Mouse (Mus musculus): ENCODE measurements around the gene Bckdhb. TPM values are rescaled to one million over a fixed set of nuclear protein-coding genes. Genes with fewer than 3 reads are reported as not detected.

Gene Bckdhb
- 25.9 and 30.7 TPM in 2 replicates for polyA plus RNA-seq (2015; fragmentation: Nextera tagmentation; extraction: Ambion mirVana)

GRCm38 (mm10) chr9:83924878-83925687, at the start of gene Bckdhb:
Gene Bckdhb, plus strand, starts transcription at chr9:83925145.
- no peak within 1 kb of the TSS for H3K27ac ChIP-seq (ENCODE audit: low read length)
- H3K4me1 ChIP-seq (ENCODE audit: control insufficient read depth, insufficient read depth, low read length) = peaks cover 5% of the 10 kb centered on the region; the same call in 1 of the 2 replicates
- no peaks in the 10 kb centered on the region for H3K9me3 ChIP-seq (ENCODE audit: control insufficient read depth, low read length)
- H3K4me2 ChIP-seq (ENCODE audit: low read depth, low read length) = peak within 1 kb of the TSS; percentile 68
- peak within 1 kb of the TSS; percentile 69 for H3K9ac ChIP-seq (ENCODE audit: low read depth, low read length)
- no peaks in the 10 kb centered on the region for H3K36me3 ChIP-seq (ENCODE audit: control insufficient read depth, insufficient read depth, low read length)
- H3K27me3 ChIP-seq (replicated peaks; ENCODE audit: control insufficient read depth, insufficient read depth, low read length) = no peaks in the 10 kb centered on the region
- under 1% methylated on average over 46 of the region's 46 CpGs for WGBS
- ATAC-seq = peak; percentile 100
- peak within 1 kb of the TSS; percentile 74 for H3K4me3 ChIP-seq (ENCODE audit: low read length)

- Histone ChIP-seq H3K27ac (ENCODE audit: low read length) (no peak overlapping the region), H3K4me2 (ENCODE audit: low read depth, low read length) (no peak overlapping the region), H3K27me3 (replicated peaks; ENCODE audit: control insufficient read depth, insufficient read depth, low read length) (no peaks in the 10 kb centered on the region), H3K4me3 (ENCODE audit: low read length) (no peak overlapping the region), H3K36me3 (ENCODE audit: control insufficient read depth, insufficient read depth, low read length) (no peaks in the 10 kb centered on the region), H3K9me3 (ENCODE audit: control insufficient read depth, low read length) (no peaks in the 10 kb centered on the region), H3K4me1 (ENCODE audit: control insufficient read depth, insufficient read depth, low read length) (no peaks in the 10 kb centered on the region), H3K9ac (ENCODE audit: low read depth, low read length) (no peak overlapping the region)
- ATAC-seq = no peak
- WGBS = 82% methylated on average over 6 of the region's 6 CpGs
Observed at GRCm38 (mm10) chr9:83882191-83882590, 42.8 kb upstream of the Bckdhb start.

GRCm38 (mm10) chr9:83886149-83886548, 38.8 kb upstream of the Bckdhb start:
- no peak for ATAC-seq
- Histone ChIP-seq H3K9me3 (ENCODE audit: control insufficient read depth, low read length) (no peaks in the 10 kb centered on the region), H3K27me3 (replicated peaks; ENCODE audit: control insufficient read depth, insufficient read depth, low read length) (no peaks in the 10 kb centered on the region), H3K4me1 (ENCODE audit: control insufficient read depth, insufficient read depth, low read length) (no peaks in the 10 kb centered on the region), H3K36me3 (ENCODE audit: control insufficient read depth, insufficient read depth, low read length) (no peaks in the 10 kb centered on the region), H3K9ac (ENCODE audit: low read depth, low read length) (no peak overlapping the region), H3K27ac (ENCODE audit: low read length) (no peak overlapping the region), H3K4me2 (ENCODE audit: low read depth, low read length) (no peak overlapping the region), H3K4me3 (ENCODE audit: low read length) (no peak overlapping the region)

- Histone ChIP-seq H3K27ac (ENCODE audit: low read length) (no peak overlapping the region), H3K4me2 (ENCODE audit: low read depth, low read length) (no peak overlapping the region), H3K4me3 (ENCODE audit: low read length) (no peak overlapping the region), H3K27me3 (replicated peaks; ENCODE audit: control insufficient read depth, insufficient read depth, low read length) (no peaks in the 10 kb centered on the region), H3K4me1 (ENCODE audit: control insufficient read depth, insufficient read depth, low read length) (no peaks in the 10 kb centered on the region), H3K9me3 (ENCODE audit: control insufficient read depth, low read length) (no peaks in the 10 kb centered on the region), H3K36me3 (ENCODE audit: control insufficient read depth, insufficient read depth, low read length) (no peaks in the 10 kb centered on the region), H3K9ac (ENCODE audit: low read depth, low read length) (no peak overlapping the region)
- ATAC-seq = no peak
- 80% methylated on average over 5 of the region's 5 CpGs for WGBS
Observed at GRCm38 (mm10) chr9:83888214-83888613, 36.7 kb upstream of the Bckdhb start.

- no peak overlapping the region for H3K9ac ChIP-seq (ENCODE audit: low read depth, low read length)
- no peak overlapping the region for H3K4me2 ChIP-seq (ENCODE audit: low read depth, low read length)
- H3K9me3 ChIP-seq (ENCODE audit: control insufficient read depth, low read length) = no peaks in the 10 kb centered on the region
- H3K27me3 ChIP-seq (replicated peaks; ENCODE audit: control insufficient read depth, insufficient read depth, low read length) = no peaks in the 10 kb centered on the region
- no peaks in the 10 kb centered on the region for H3K4me1 ChIP-seq (ENCODE audit: control insufficient read depth, insufficient read depth, low read length)
- H3K36me3 ChIP-seq (ENCODE audit: control insufficient read depth, insufficient read depth, low read length) = no peaks in the 10 kb centered on the region
- H3K27ac ChIP-seq (ENCODE audit: low read length) = no peak overlapping the region
- WGBS = 74% methylated on average over 8 of the region's 8 CpGs
- H3K4me3 ChIP-seq (ENCODE audit: low read length) = no peak overlapping the region
- no peak for ATAC-seq
Observed at GRCm38 (mm10) chr9:83893073-83893472, 31.9 kb upstream of the Bckdhb start.

GRCm38 (mm10) chr9:83893767-83894330, 31.1 kb upstream of the Bckdhb start:
- Histone ChIP-seq H3K27me3 (replicated peaks; ENCODE audit: control insufficient read depth, insufficient read depth, low read length) (no peaks in the 10 kb centered on the region), H3K9me3 (ENCODE audit: control insufficient read depth, low read length) (no peaks in the 10 kb centered on the region), H3K4me1 (ENCODE audit: control insufficient read depth, insufficient read depth, low read length) (no peaks in the 10 kb centered on the region), H3K4me3 (ENCODE audit: low read length) (no peak overlapping the region), H3K4me2 (ENCODE audit: low read depth, low read length) (no peak overlapping the region), H3K27ac (ENCODE audit: low read length) (no peak overlapping the region), H3K9ac (ENCODE audit: low read depth, low read length) (no peak overlapping the region), H3K36me3 (ENCODE audit: control insufficient read depth, insufficient read depth, low read length) (no peaks in the 10 kb centered on the region)
- no peak for ATAC-seq
- WGBS = 84% methylated on average over 4 of the region's 4 CpGs

- Histone ChIP-seq H3K27me3 (replicated peaks; ENCODE audit: control insufficient read depth, insufficient read depth, low read length) (no peaks in the 10 kb centered on the region), H3K27ac (ENCODE audit: low read length) (no peak overlapping the region), H3K9ac (ENCODE audit: low read depth, low read length) (no peak overlapping the region), H3K4me3 (ENCODE audit: low read length) (no peak overlapping the region), H3K9me3 (ENCODE audit: control insufficient read depth, low read length) (no peaks in the 10 kb centered on the region), H3K4me2 (ENCODE audit: low read depth, low read length) (no peak overlapping the region), H3K36me3 (ENCODE audit: control insufficient read depth, insufficient read depth, low read length) (no peaks in the 10 kb centered on the region), H3K4me1 (ENCODE audit: control insufficient read depth, insufficient read depth, low read length) (no peaks in the 10 kb centered on the region)
- ATAC-seq = no peak
- 87% methylated on average over 2 of the region's 2 CpGs for WGBS
Observed at GRCm38 (mm10) chr9:83902086-83902485, 22.9 kb upstream of the Bckdhb start.

- Histone ChIP-seq H3K4me2 (ENCODE audit: low read depth, low read length) (no peak overlapping the region), H3K27ac (ENCODE audit: low read length) (no peak overlapping the region), H3K4me3 (ENCODE audit: low read length) (no peak overlapping the region), H3K36me3 (ENCODE audit: control insufficient read depth, insufficient read depth, low read length) (no peaks in the 10 kb centered on the region), H3K9ac (ENCODE audit: low read depth, low read length) (no peak overlapping the region), H3K4me1 (ENCODE audit: control insufficient read depth, insufficient read depth, low read length) (no peaks in the 10 kb centered on the region), H3K9me3 (ENCODE audit: control insufficient read depth, low read length) (no peaks in the 10 kb centered on the region), H3K27me3 (replicated peaks; ENCODE audit: control insufficient read depth, insufficient read depth, low read length) (no peaks in the 10 kb centered on the region)
- 66% methylated on average over 4 of the region's 4 CpGs for WGBS
- ATAC-seq = no peak
Observed at GRCm38 (mm10) chr9:83905820-83906219, 19.1 kb upstream of the Bckdhb start.

- Histone ChIP-seq H3K27ac (ENCODE audit: low read length) (no peak overlapping the region), H3K36me3 (ENCODE audit: control insufficient read depth, insufficient read depth, low read length) (no peaks in the 10 kb centered on the region), H3K4me1 (ENCODE audit: control insufficient read depth, insufficient read depth, low read length) (no peaks in the 10 kb centered on the region), H3K27me3 (replicated peaks; ENCODE audit: control insufficient read depth, insufficient read depth, low read length) (no peaks in the 10 kb centered on the region), H3K9ac (ENCODE audit: low read depth, low read length) (no peak overlapping the region), H3K4me2 (ENCODE audit: low read depth, low read length) (no peak overlapping the region), H3K4me3 (ENCODE audit: low read length) (no peak overlapping the region), H3K9me3 (ENCODE audit: control insufficient read depth, low read length) (no peaks in the 10 kb centered on the region)
- 82% methylated on average over 3 of the region's 3 CpGs for WGBS
- ATAC-seq = no peak
Observed at GRCm38 (mm10) chr9:83907017-83907416, 17.9 kb upstream of the Bckdhb start.
